Mouse (Mus musculus): Measurements from ENCODE around the gene Gm11595. TPM values are rescaled to one million over a fixed set of nuclear protein-coding genes. Genes with fewer than 3 reads are reported as not detected.

Gm11595 gene
- polyA plus RNA-seq, 1 experiment from 2014 or later, result not detected

DNA sequence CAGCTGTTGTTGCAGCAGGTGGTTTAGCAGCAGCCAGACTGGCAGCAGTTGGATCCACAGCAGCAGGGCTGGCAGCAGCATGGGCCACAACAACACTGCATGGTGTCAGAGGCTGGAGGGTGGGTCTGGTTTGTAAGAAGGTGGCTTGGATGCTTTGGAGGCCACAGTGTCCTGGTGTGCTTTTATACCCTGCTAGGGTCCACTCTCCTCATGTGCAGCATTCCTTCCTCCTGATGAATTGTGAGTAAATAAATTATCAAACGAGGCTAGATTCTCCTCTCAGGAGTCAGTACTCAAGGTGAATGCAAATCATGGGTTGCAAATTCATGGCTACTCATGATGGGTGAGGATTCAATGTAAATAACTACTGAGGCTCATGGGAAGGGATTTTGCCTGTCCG is 38.5 kb downstream of the Gm11595 start, which contains the start of gene Gm14180:
Gene Gm14180 (minus strand): TSS at position 101 of the 400 bp plus-strand sequence.
- no peak within 1 kb of the TSS for H3K4me2 ChIP-seq
- H3K4me1 ChIP-seq (replicated peaks), result no peaks in the 10 kb centered on the region
- DNase-seq (no peak), ATAC-seq (ENCODE audit: low read depth) (no peak)
- H3K4me3 ChIP-seq (replicated peaks), result no peak within 1 kb of the TSS
- no peaks in the 10 kb centered on the region for H3K36me3 ChIP-seq
- H3K27me3 ChIP-seq, result no peaks in the 10 kb centered on the region
- 43% methylated on average over 2 of the region's 2 CpGs for WGBS (ENCODE audit: insufficient replicate concordance)
- H3K9me3 ChIP-seq (replicated peaks), result no peaks in the 10 kb centered on the region
- H3K27ac ChIP-seq, result no peak within 1 kb of the TSS
- no peak within 1 kb of the TSS for H3K9ac ChIP-seq

DNA sequence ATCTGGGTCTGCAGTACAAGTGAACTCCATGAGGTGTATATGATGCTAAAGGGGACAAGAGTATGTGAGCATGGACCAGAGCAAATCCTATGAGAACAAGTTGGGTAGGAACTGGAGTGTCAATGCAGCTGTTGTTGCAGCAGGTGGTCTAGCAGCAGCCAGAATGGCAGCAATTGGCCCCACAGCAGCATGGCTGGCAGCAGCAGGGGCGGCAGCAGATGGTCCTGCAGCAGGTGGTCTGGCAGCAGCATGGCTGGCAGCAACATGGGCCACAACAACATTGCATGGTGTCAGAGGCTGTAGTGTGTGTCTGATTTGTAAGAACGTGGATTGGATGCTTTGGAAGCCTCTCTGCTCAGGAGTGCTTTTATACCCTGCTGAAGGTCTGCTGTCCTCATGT is 48.7 kb downstream of the Gm11595 start:
- 51% methylated on average over 2 of the region's 2 CpGs for WGBS (ENCODE audit: insufficient replicate concordance)
- Histone ChIP-seq H3K4me1 (replicated peaks) (no peaks in the 10 kb centered on the region), H3K9me3 (replicated peaks) (no peaks in the 10 kb centered on the region), H3K27ac (no peak overlapping the region), H3K4me3 (replicated peaks) (no peak overlapping the region), H3K36me3 (no peaks in the 10 kb centered on the region), H3K9ac (no peak overlapping the region), H3K27me3 (no peaks in the 10 kb centered on the region), H3K4me2 (no peak overlapping the region)
- DNase-seq, result no peak
- no peak for ATAC-seq (ENCODE audit: low read depth)

Other genes with a start within 250 kb of the Gm11595 start
- not detected in 2 replicates for gene Krt40, start 229.8 kb downstream of the Gm11595 start, polyA plus RNA-seq (2015; fragmentation: Nextera tagmentation; extraction: Ambion mirVana)
- gene Krtap3-3, start 222.0 kb downstream of the Gm11595 start, polyA plus RNA-seq (2015; fragmentation: Nextera tagmentation; extraction: Ambion mirVana), result not detected in 2 replicates
- not detected in 2 replicates for gene Krtap3-2, start 216.1 kb downstream of the Gm11595 start, polyA plus RNA-seq (2015; fragmentation: Nextera tagmentation; extraction: Ambion mirVana)
- not detected in 2 replicates for gene Gm11939, start 213.4 kb downstream of the Gm11595 start, polyA plus RNA-seq (2015; fragmentation: Nextera tagmentation; extraction: Ambion mirVana)
- gene Krtap3-1, start 206.3 kb downstream of the Gm11595 start, polyA plus RNA-seq (2015; fragmentation: Nextera tagmentation; extraction: Ambion mirVana), result not detected in 2 replicates
- gene Krtap1-5, start 191.9 kb downstream of the Gm11595 start, polyA plus RNA-seq (2015; fragmentation: Nextera tagmentation; extraction: Ambion mirVana), result not detected in 2 replicates
- gene Krtap1-4, start 189.3 kb downstream of the Gm11595 start, polyA plus RNA-seq (2015; fragmentation: Nextera tagmentation; extraction: Ambion mirVana), result not detected in 2 replicates
- not detected in 2 replicates for gene Krtap1-3, start 181.6 kb downstream of the Gm11595 start, polyA plus RNA-seq (2015; fragmentation: Nextera tagmentation; extraction: Ambion mirVana)
- gene Krtap9-3, start 174.8 kb downstream of the Gm11595 start, polyA plus RNA-seq (2015; fragmentation: Nextera tagmentation; extraction: Ambion mirVana), result not detected in 2 replicates
- gene Gm11938, start 169.6 kb downstream of the Gm11595 start, polyA plus RNA-seq (2015; fragmentation: Nextera tagmentation; extraction: Ambion mirVana), result not detected in 2 replicates
- gene Gm11937, start 162.7 kb downstream of the Gm11595 start, polyA plus RNA-seq (2015; fragmentation: Nextera tagmentation; extraction: Ambion mirVana), result not detected in 2 replicates
- not detected in 2 replicates for gene Krtap2-4, start 158.1 kb downstream of the Gm11595 start, polyA plus RNA-seq (2015; fragmentation: Nextera tagmentation; extraction: Ambion mirVana)
- not detected in 2 replicates for gene Gm11562, start 152.5 kb downstream of the Gm11595 start, polyA plus RNA-seq (2015; fragmentation: Nextera tagmentation; extraction: Ambion mirVana)
- not detected in 2 replicates for gene Krtap4-1, start 144.7 kb downstream of the Gm11595 start, polyA plus RNA-seq (2015; fragmentation: Nextera tagmentation; extraction: Ambion mirVana)
- not detected in 2 replicates for gene Krtap4-2, start 137.8 kb downstream of the Gm11595 start, polyA plus RNA-seq (2015; fragmentation: Nextera tagmentation; extraction: Ambion mirVana)
- gene Krtap4-7, start 128.8 kb downstream of the Gm11595 start, polyA plus RNA-seq (2015; fragmentation: Nextera tagmentation; extraction: Ambion mirVana), result not detected in 2 replicates
- not detected in 2 replicates for gene Gm11555, start 122.7 kb downstream of the Gm11595 start, polyA plus RNA-seq (2015; fragmentation: Nextera tagmentation; extraction: Ambion mirVana)
- not detected in 2 replicates for gene Gm11563, start 114.0 kb downstream of the Gm11595 start, polyA plus RNA-seq (2015; fragmentation: Nextera tagmentation; extraction: Ambion mirVana)
- gene Krtap4-6, start 107.0 kb downstream of the Gm11595 start, polyA plus RNA-seq (2015; fragmentation: Nextera tagmentation; extraction: Ambion mirVana), result not detected in 2 replicates
- gene Gm14190, start 82.2 kb downstream of the Gm11595 start, polyA plus RNA-seq (2015; fragmentation: Nextera tagmentation; extraction: Ambion mirVana), result not detected in 2 replicates
- gene Gm14180, start 38.6 kb downstream of the Gm11595 start, polyA plus RNA-seq (2015; fragmentation: Nextera tagmentation; extraction: Ambion mirVana), result not detected in 2 replicates
- not detected in 2 replicates for gene Krtap4-8, start 7.8 kb upstream of the Gm11595 start, polyA plus RNA-seq (2015; fragmentation: Nextera tagmentation; extraction: Ambion mirVana)
- not detected in 2 replicates for gene Krtap4-9, start 12.3 kb upstream of the Gm11595 start, polyA plus RNA-seq (2015; fragmentation: Nextera tagmentation; extraction: Ambion mirVana)
- not detected in 2 replicates for gene Gm11596, start 20.6 kb upstream of the Gm11595 start, polyA plus RNA-seq (2015; fragmentation: Nextera tagmentation; extraction: Ambion mirVana)
- not detected in 2 replicates for gene Gm11569, start 26.0 kb upstream of the Gm11595 start, polyA plus RNA-seq (2015; fragmentation: Nextera tagmentation; extraction: Ambion mirVana)
- gene Gm11554, start 31.5 kb upstream of the Gm11595 start, polyA plus RNA-seq (2015; fragmentation: Nextera tagmentation; extraction: Ambion mirVana), result not detected in 2 replicates
- gene Krtap4-13, start 37.0 kb upstream of the Gm11595 start, polyA plus RNA-seq (2015; fragmentation: Nextera tagmentation; extraction: Ambion mirVana), result not detected in 2 replicates
- not detected in 2 replicates for gene Gm11564, start 42.8 kb upstream of the Gm11595 start, polyA plus RNA-seq (2015; fragmentation: Nextera tagmentation; extraction: Ambion mirVana)
- gene 2300003K06Rik, start 65.2 kb upstream of the Gm11595 start, polyA plus RNA-seq (2015; fragmentation: Nextera tagmentation; extraction: Ambion mirVana), result not detected in 2 replicates
- not detected in 2 replicates for gene Krtap4-16, start 78.7 kb upstream of the Gm11595 start, polyA plus RNA-seq (2015; fragmentation: Nextera tagmentation; extraction: Ambion mirVana)
- gene Gm11568, start 85.0 kb upstream of the Gm11595 start, polyA plus RNA-seq (2015; fragmentation: Nextera tagmentation; extraction: Ambion mirVana), result not detected in 2 replicates
- gene Gm11559, start 91.6 kb upstream of the Gm11595 start, polyA plus RNA-seq (2015; fragmentation: Nextera tagmentation; extraction: Ambion mirVana), result not detected in 2 replicates
- not detected in 2 replicates for gene Krtap9-1, start 100.5 kb upstream of the Gm11595 start, polyA plus RNA-seq (2015; fragmentation: Nextera tagmentation; extraction: Ambion mirVana)
- not detected in 2 replicates for gene Gm11567, start 106.3 kb upstream of the Gm11595 start, polyA plus RNA-seq (2015; fragmentation: Nextera tagmentation; extraction: Ambion mirVana)
- gene Krtap31-1, start 135.0 kb upstream of the Gm11595 start, polyA plus RNA-seq (2015; fragmentation: Nextera tagmentation; extraction: Ambion mirVana), result not detected in 2 replicates
- not detected in 2 replicates for gene Gm11565, start 141.8 kb upstream of the Gm11595 start, polyA plus RNA-seq (2015; fragmentation: Nextera tagmentation; extraction: Ambion mirVana)
- gene Krtap31-2, start 163.4 kb upstream of the Gm11595 start, polyA plus RNA-seq (2015; fragmentation: Nextera tagmentation; extraction: Ambion mirVana), result not detected in 2 replicates
- not detected in 2 replicates for gene Krtap9-5, start 175.6 kb upstream of the Gm11595 start, polyA plus RNA-seq (2015; fragmentation: Nextera tagmentation; extraction: Ambion mirVana)
- gene Krtap29-1, start 206.1 kb upstream of the Gm11595 start, polyA plus RNA-seq (2015; fragmentation: Nextera tagmentation; extraction: Ambion mirVana), result not detected in 2 replicates
- gene Krtap16-1, start 213.7 kb upstream of the Gm11595 start, polyA plus RNA-seq (2015; fragmentation: Nextera tagmentation; extraction: Ambion mirVana), result not detected in 2 replicates
- not detected in 2 replicates for gene Krtap17-1, start 221.1 kb upstream of the Gm11595 start, polyA plus RNA-seq (2015; fragmentation: Nextera tagmentation; extraction: Ambion mirVana)
- gene Krt33a, start 243.3 kb upstream of the Gm11595 start, polyA plus RNA-seq (2015; fragmentation: Nextera tagmentation; extraction: Ambion mirVana), result not detected in 2 replicates

All from liver, embryonic 13.5 days (tissue).